Mouse (Mus musculus) kidney, embryonic 16.5 days (tissue): ENCODE data around the gene Wdr70. TPM values are rescaled to one million over a fixed set of nuclear protein-coding genes. Genes with fewer than 3 reads are reported as not detected.

ENCODE experiments used
- ATAC-seq: fragments of 200-750 bp; cut with Nextera tagmentation; 2 replicates; pipeline ENCODE4 v1.8.0; 2017; ENCODE audit warnings: moderate TSS enrichment; ENCODE audit not compliant: low FRiP score, low TSS enrichment
- H3K27ac ChIP-seq: fragments of 300-500 bp; sonication (generic); 2 replicates; pipeline ENCODE4 v1.5.1; 2014; ENCODE audit warnings: low read length
- H3K27me3 ChIP-seq: fragments of 300-500 bp; sonication (generic); 2 replicates; pipeline ENCODE4 v1.6.1; 2014; ENCODE audit warnings: low read length, control low read depth, mixed read lengths; ENCODE audit not compliant: insufficient read depth
- H3K36me3 ChIP-seq: fragments of 300-500 bp; sonication (generic); 2 replicates; pipeline ENCODE4 v1.6.1; 2014; ENCODE audit warnings: low read length, control low read depth, mixed read lengths; ENCODE audit not compliant: insufficient read depth
- H3K4me1 ChIP-seq: fragments of 300-500 bp; sonication (generic); 2 replicates; pipeline ENCODE4 v1.6.1; 2014; ENCODE audit warnings: low read length, control low read depth, mixed read lengths; ENCODE audit not compliant: insufficient read depth
- H3K4me2 ChIP-seq: fragments of 300-500 bp; sonication (generic); replicated peaks from 2 replicates; pipeline ENCODE4 v1.6.1; 2014; ENCODE audit warnings: low read depth, low read length
- H3K4me3 ChIP-seq: fragments of 300-500 bp; sonication (generic); 2 replicates; pipeline ENCODE4 v1.5.1; 2014; ENCODE audit warnings: mild to moderate bottlenecking, low read length
- H3K9ac ChIP-seq: fragments of 300-500 bp; sonication (generic); replicated peaks from 2 replicates; pipeline ENCODE4 v1.6.1; 2014; ENCODE audit warnings: low read length
- H3K9me3 ChIP-seq: fragments of 300-500 bp; sonication (generic); 2 replicates; pipeline ENCODE4 v1.6.1; 2016; ENCODE audit warnings: low read length, control low read depth
- WGBS: fragments of 180-500 bp; shearing (Covaris S2); extraction: QIAGEN DNeasy Blood & Tissue Kit; methylation state at CpG from one replicate; pipeline ENCODE4 v1.1.7; 2014; 5-methylcytosine and 5-hydroxymethylcytosine counted together
- polyA plus RNA-seq: library from polyadenylated mRNA; unstranded; fragments of >200 nt; fragmentation: Nextera tagmentation; extraction: Ambion mirVana; gene quantifications from 2 replicates; pipeline ENCODE4 v1.2.1, GENCODE M21; 2015

Gene Wdr70
- polyA plus RNA-seq, 1 experiment from 2014 or later, result 60.2 TPM

GRCm38 (mm10) chr15:8038457-8038856, 60.6 kb downstream of the Wdr70 start:
- Histone ChIP-seq H3K36me3 (peaks cover 13% of the 10 kb centered on the region), H3K4me2 (no peak overlapping the region), H3K27ac (no peak overlapping the region), H3K4me1 (no peaks in the 10 kb centered on the region), H3K27me3 (no peaks in the 10 kb centered on the region), H3K9me3 (no peaks in the 10 kb centered on the region), H3K9ac (no peak overlapping the region), H3K4me3 (no peak overlapping the region)
- WGBS, result 93% methylated on average over 5 of the region's 5 CpGs
- ATAC-seq, result no peak

DNA sequence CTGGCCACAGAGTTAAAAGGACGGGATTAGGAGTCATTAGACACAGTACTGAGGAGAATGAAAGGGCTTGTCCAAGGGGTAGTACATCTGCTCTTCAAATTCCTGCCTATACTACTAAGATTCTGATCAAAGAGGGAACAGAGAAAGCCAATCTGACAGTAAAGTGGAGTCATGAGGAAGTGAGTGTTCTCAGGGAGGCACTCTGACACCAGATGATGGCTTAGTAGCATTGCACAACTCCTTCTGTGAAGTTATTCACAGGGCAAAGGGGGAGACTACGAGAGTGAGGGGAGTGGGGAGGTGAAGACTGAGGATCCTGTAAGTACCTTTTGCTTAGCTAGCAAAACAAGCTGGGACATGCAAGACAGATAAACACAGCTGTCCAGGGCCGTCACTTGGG, 61.2 kb downstream of the Wdr70 start:
- 77% methylated on average over 3 of the region's 3 CpGs for WGBS
- Histone ChIP-seq H3K4me2 (no peak overlapping the region), H3K4me3 (no peak overlapping the region), H3K27me3 (no peaks in the 10 kb centered on the region), H3K27ac (no peak overlapping the region), H3K4me1 (no peaks in the 10 kb centered on the region), H3K9me3 (no peaks in the 10 kb centered on the region), H3K36me3 (peaks cover 18% of the 10 kb centered on the region), H3K9ac (no peak overlapping the region)
- no peak for ATAC-seq

- H3K9ac ChIP-seq, result no peak overlapping the region
These were observed 67.8 kb downstream of the Wdr70 start for GRCm38 (mm10) chr15:8031211-8031610.

GRCm38 (mm10) chr15:8030643-8031042, 68.4 kb downstream of the Wdr70 start:
- H3K4me3 ChIP-seq, result no peak overlapping the region
- H3K36me3 ChIP-seq, result 0 out of 2 replicates have a peak, but pooled peaks cover 8% of the 10 kb centered on the region
- no peaks in the 10 kb centered on the region for H3K4me1 ChIP-seq
- no peaks in the 10 kb centered on the region for H3K27me3 ChIP-seq
- no peak overlapping the region for H3K27ac ChIP-seq
- 92% methylated on average over 3 of the region's 3 CpGs for WGBS
- H3K4me2 ChIP-seq, result no peak overlapping the region
- no peak overlapping the region for H3K9ac ChIP-seq
- H3K9me3 ChIP-seq, result no peaks in the 10 kb centered on the region
- ATAC-seq, result no peak

More at GRCm38 (mm10) chr15:8031211-8031610, 67.8 kb downstream of the Wdr70 start:
- no peak overlapping the region for H3K27ac ChIP-seq
- no peaks in the 10 kb centered on the region for H3K9me3 ChIP-seq
- no peaks in the 10 kb centered on the region for H3K27me3 ChIP-seq
- 0 out of 2 replicates have a peak, but pooled peaks cover 8% of the 10 kb centered on the region for H3K36me3 ChIP-seq
- 56% methylated on average over 7 of the region's 7 CpGs for WGBS
- peak; percentile 71; the same call in 1 of the 2 replicates for ATAC-seq
- H3K4me1 ChIP-seq, result no peaks in the 10 kb centered on the region
- no peak overlapping the region for H3K4me2 ChIP-seq
- no peak overlapping the region for H3K4me3 ChIP-seq

GRCm38 (mm10) chr15:8027503-8027902, 71.5 kb downstream of the Wdr70 start:
- H3K27me3 ChIP-seq, result no peaks in the 10 kb centered on the region
- no peak overlapping the region for H3K4me2 ChIP-seq
- H3K9me3 ChIP-seq, result no peaks in the 10 kb centered on the region
- H3K27ac ChIP-seq, result no peak overlapping the region
- H3K36me3 ChIP-seq, result no peaks in the 10 kb centered on the region
- no peak overlapping the region for H3K9ac ChIP-seq
- ATAC-seq, result no peak
- H3K4me3 ChIP-seq, result no peak overlapping the region
- no peaks in the 10 kb centered on the region for H3K4me1 ChIP-seq
- WGBS, result 96% methylated on average over 2 of the region's 2 CpGs

DNA sequence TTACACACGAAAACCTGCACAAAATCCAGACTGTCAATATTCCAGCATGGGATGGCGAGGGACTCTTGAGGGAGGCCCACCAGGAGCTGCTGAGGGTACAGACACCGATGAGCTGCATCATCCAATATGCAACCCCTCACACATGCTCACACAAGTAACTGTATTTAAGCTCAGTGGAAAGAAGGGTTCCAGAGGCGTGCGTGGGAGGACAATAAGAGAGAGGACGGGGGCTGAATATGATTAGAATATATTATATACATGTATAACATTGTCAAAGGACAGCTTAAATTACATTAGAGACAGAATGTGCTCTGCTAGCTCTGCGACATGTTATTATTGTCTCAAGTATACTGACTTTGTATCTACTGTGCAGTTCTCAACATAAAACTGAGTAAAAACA, 87.6 kb downstream of the Wdr70 start:
- Histone ChIP-seq H3K4me1 (no peaks in the 10 kb centered on the region), H3K27ac (no peak overlapping the region), H3K36me3 (no peaks in the 10 kb centered on the region), H3K4me2 (no peak overlapping the region), H3K4me3 (no peak overlapping the region), H3K27me3 (no peaks in the 10 kb centered on the region), H3K9ac (no peak overlapping the region), H3K9me3 (no peaks in the 10 kb centered on the region)
- WGBS, result 89% methylated on average over 7 of the region's 7 CpGs
- ATAC-seq, result no peak

DNA sequence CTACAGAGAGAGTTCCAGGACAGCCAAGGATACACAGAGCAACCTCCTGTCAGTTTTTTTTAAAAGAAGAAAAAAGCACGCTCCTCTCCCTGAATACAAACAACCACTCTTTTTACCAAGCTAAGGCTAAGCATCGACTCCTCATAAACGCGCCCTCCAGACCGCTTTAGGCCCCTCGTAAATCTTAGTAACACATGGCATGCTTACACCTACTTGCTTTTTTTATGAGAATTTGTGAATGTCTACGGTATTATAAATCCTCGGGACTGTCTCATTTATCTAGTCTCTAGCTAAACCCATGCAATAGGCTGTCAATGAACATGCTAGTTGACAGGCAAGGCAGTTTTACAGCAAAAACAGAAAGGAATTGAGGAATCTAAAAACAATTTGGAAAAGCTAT, 91.6 kb downstream of the Wdr70 start:
- no peaks in the 10 kb centered on the region for H3K36me3 ChIP-seq
- H3K4me1 ChIP-seq, result no peaks in the 10 kb centered on the region
- no peak for ATAC-seq
- 38% methylated on average over 8 of the region's 8 CpGs for WGBS
- H3K4me2 ChIP-seq, result no peak overlapping the region
- H3K9me3 ChIP-seq, result no peaks in the 10 kb centered on the region
- no peak overlapping the region for H3K27ac ChIP-seq
- H3K4me3 ChIP-seq, result no peak overlapping the region
- H3K27me3 ChIP-seq, result no peaks in the 10 kb centered on the region
- no peak overlapping the region for H3K9ac ChIP-seq

DNA sequence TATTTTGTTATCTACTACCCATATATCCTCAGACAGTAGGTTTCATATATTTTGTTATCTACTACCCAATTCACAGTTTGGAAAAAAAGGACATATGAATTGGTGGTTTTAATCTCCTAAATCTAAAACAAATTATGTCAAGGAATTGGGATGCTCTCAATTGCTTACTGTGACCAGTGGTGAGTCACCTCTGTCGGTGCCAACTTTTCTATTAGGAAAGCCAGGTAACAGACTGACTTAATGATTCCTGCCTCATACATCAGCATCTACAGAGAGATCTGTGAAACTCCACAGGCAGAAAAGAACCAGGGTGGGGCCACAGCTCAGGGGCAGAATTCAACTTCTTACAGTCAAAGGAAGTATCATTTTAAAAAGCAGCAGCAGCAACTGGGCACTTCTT, 93.0 kb downstream of the Wdr70 start:
- H3K36me3 ChIP-seq, result no peaks in the 10 kb centered on the region
- H3K27ac ChIP-seq, result no peak overlapping the region
- ATAC-seq, result no peak
- no peaks in the 10 kb centered on the region for H3K4me1 ChIP-seq
- no peak overlapping the region for H3K4me3 ChIP-seq
- no peaks in the 10 kb centered on the region for H3K9me3 ChIP-seq
- H3K9ac ChIP-seq, result no peak overlapping the region
- no peak overlapping the region for H3K4me2 ChIP-seq
- WGBS, result 86% methylated on average over 1 of the region's 1 CpGs
- no peaks in the 10 kb centered on the region for H3K27me3 ChIP-seq

- Histone ChIP-seq H3K9me3 (no peaks in the 10 kb centered on the region), H3K4me3 (no peak overlapping the region), H3K27me3 (no peaks in the 10 kb centered on the region), H3K27ac (no peak overlapping the region), H3K4me1 (no peaks in the 10 kb centered on the region), H3K36me3 (no peaks in the 10 kb centered on the region), H3K4me2 (no peak overlapping the region), H3K9ac (no peak overlapping the region)
- ATAC-seq, result no peak
- 67% methylated on average over 5 of the region's 5 CpGs for WGBS
These were observed 93.5 kb downstream of the Wdr70 start for GRCm38 (mm10) chr15:8005506-8005905.

DNA sequence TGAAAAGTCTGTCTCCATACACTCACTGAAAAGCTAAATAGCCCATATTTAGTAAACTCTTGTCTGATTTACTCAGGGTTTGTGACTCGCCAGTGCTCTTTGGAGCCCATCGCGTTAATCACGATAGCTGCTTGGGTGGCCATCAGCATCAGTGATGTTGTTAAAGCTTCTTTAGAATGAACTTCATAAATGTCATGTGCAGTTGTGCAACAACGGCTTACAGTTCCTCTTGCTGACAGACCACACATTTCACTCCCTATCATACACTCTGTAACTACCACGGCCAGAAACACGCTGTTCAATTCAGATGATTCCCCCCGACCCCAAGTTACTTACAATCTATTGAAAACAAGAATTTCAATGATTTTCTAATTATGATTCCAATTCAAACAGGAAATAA, 95.2 kb downstream of the Wdr70 start:
- Histone ChIP-seq H3K9ac (no peak overlapping the region), H3K4me1 (no peaks in the 10 kb centered on the region), H3K27ac (no peak overlapping the region), H3K4me3 (no peak overlapping the region), H3K4me2 (no peak overlapping the region), H3K27me3 (no peaks in the 10 kb centered on the region), H3K36me3 (no peaks in the 10 kb centered on the region; the same call in 1 of the 2 replicates), H3K9me3 (no peaks in the 10 kb centered on the region)
- 64% methylated on average over 8 of the region's 8 CpGs for WGBS
- ATAC-seq, result no peak
